Mouse (Mus musculus) megakaryocyte, embryonic 14.5 days (primary cell): ENCODE measurements around the gene Tdrd7.

ENCODE experiments used
- FLI1 ChIP-seq: IDR thresholded peaks from 2 replicates; pipeline ENCODE4 v1.6.1; 2012; ENCODE audit warnings: low read length, inconsistent platforms, mixed read lengths
- GATA1 ChIP-seq: IDR thresholded peaks from 3 replicates; pipeline ENCODE4 v1.6.1; 2012; ENCODE audit warnings: mixed read lengths, low read length, inconsistent platforms, borderline replicate concordance

GRCm38 (mm10) chr4:45972951-45973350 lies 7.8 kb downstream of the Tdrd7 start:
- TF ChIP-seq GATA1 (no peak), FLI1 (no peak)
